Mouse (Mus musculus) spleen, postnatal 10 days (tissue): Measurements from ENCODE around the gene Zfp985.
"Not testable (repeated sequence)": the region's sequence is repeated elsewhere in the genome, so short reads cannot be mapped to it uniquely, and the experiment has no call there.

Source experiments
- DNase-seq, 2 experiments: peaks; one replicate each; pipeline ENCODE4 v3.0.0; 2021 to 2022; ENCODE audit warnings: low spot score in 2 of 2

The Zfp985 gene

GRCm38 (mm10) chr4:147553071-147553470 lies at the start of gene Zfp985:
Zfp985 (plus strand) TSS chr4:147553277.
- not testable (repeated sequence) for DNase-seq

DNA sequence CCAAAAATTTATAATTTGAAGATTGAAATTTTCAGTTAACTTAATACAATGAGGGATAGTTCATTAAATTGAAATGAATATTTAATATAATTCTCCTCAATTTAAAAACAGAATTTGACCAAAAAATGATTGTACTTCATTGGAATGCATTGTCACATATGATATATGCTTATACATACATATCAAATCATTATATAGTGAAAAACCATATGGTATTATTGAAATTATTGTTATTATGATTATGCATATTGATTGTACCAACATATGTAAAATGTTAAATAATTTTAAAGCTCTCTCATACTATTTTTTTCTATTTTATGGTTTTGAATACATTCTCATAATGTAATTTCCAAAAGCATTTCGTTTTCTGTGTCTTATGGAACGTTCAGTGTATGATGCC lies 43.9 kb upstream of the Zfp985 start:
- no peak for DNase-seq

DNA sequence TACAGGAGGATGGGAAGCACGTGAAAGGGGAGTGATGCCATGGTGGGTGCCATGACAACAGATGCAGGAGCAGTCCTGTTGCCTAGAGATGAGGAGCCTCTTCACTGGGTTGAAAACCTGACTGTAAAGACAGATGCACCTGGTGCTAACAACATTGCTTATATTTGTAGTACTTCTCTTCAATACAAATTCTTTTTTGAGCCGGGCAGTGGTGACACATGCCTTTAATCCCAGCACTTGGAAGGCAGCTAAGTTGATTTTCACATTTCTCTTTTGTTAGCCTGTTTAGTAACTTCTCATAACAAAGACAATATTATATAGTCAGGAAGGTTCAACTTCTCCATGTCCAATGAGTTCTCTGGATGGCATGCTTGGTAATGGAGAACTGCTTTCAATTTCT lies 34.1 kb upstream of the Zfp985 start:
- no peak for DNase-seq

DNA sequence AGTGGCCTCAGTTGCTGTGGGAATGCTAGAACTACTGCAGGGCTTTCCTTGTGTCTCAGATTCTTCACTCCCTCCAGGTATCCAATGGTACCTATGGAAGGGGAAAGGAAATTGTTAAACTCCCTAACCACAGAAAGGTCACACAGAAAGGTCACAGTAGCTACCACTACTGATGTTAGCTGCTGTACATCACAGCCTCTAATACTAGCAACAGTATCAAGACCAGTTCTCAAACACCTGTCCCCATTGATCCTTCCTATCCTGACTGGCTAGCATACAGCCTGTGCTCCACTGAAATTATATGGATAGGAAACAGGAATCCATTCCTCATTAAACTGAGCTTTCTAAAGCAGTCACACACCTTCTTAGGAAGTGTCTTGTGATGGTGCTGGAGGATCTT lies 33.0 kb upstream of the Zfp985 start:
- DNase-seq, result no peak

DNA sequence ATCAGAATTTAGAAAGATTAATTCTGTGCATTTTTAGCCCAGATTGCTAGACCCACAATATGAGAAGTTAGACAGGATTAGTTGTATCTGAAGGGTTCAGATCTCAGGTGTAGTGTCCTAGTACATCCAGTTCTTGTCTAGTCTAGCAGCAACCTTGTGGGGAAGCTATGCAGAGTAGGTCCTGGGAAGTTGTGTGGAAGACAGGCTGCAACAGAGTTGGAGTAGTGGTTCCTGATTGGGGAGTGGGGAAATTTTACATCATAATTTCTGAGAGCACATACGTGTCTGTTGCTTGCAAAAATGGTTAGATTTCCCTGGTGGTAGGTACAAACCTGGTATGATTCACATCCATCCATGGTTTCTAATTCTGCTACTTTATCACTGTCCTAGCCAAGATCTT lies 28.0 kb upstream of the Zfp985 start:
- no peak for DNase-seq

- no peak for DNase-seq
Measured at GRCm38 (mm10) chr4:147530366-147530765, 22.7 kb upstream of the Zfp985 start.

- DNase-seq, result not testable (repeated sequence)
Measured at GRCm38 (mm10) chr4:147535916-147536315, 17.2 kb upstream of the Zfp985 start.

DNA sequence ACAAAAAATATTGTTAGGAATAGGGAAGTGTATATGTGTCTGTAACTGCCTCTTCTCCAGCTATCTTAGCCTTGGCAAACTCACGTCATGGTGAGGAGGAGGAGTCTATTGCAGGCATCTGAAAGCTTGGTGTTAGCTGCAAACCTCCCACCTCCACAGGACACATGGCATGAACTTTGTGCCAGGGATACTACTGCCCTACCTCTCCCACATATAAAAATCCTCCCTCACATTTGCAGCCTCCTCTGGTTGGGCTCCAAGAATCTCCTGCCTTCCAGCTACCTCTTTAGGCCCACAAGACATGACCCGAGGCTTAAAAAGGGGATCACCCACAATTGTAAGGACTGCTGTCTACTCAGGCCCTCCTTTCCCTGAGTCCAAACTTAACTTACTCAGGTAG lies 15.4 kb upstream of the Zfp985 start:
- DNase-seq, result no peak

DNA sequence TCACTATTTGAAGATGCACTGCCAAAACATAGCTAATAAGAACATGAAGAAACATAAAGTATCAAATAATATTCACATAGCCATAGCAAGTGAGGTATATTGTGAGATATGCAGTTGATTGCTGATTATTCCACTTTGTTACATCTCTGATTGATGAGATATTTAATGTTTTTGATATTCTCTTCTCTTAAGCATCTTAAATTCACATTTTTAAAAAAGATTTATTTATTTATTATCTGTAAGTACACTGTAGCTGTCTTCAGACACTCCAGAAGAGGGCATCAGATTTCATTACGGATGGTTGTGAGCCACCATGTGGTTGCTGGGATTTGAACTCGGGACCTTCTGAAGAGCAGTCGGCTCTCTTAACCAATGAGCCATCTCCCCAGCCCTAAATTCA lies 13.2 kb upstream of the Zfp985 start, which contains the start of gene Gm16503:
Gene Gm16503, plus strand, starts transcription at position 301 of the 400 bp plus-strand sequence.
- DNase-seq, result not testable (repeated sequence)

GRCm38 (mm10) chr4:147541105-147541504 lies 12.0 kb upstream of the Zfp985 start:
- no peak for DNase-seq

DNA sequence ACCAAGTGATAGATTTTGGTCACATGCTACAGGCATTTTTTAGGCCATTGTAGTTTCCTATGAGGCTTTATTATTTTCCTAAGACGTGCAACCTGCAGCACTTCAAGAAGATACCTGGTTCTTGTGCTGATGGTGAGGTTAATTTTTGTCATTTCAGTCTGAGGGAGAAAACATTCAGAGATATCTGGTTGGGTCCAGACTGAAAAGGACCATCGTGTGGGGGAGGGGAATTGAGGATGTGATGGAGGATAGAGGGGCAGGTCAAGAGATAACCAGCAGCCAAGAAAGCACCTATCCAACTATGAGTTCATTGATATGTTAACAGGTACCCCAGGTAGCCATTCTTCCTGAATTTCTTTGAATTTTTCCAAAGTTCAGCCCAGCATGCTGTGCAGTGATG lies 1.3 kb downstream of the Zfp985 start:
- DNase-seq, result not testable (repeated sequence)

- not testable (repeated sequence) for DNase-seq
Measured at GRCm38 (mm10) chr4:147556921-147557320, 3.8 kb downstream of the Zfp985 start.

GRCm38 (mm10) chr4:147558011-147558410 lies 4.9 kb downstream of the Zfp985 start:
- not testable (repeated sequence) for DNase-seq

GRCm38 (mm10) chr4:147559096-147559495 lies 6.0 kb downstream of the Zfp985 start:
- not testable (repeated sequence) for DNase-seq

DNA sequence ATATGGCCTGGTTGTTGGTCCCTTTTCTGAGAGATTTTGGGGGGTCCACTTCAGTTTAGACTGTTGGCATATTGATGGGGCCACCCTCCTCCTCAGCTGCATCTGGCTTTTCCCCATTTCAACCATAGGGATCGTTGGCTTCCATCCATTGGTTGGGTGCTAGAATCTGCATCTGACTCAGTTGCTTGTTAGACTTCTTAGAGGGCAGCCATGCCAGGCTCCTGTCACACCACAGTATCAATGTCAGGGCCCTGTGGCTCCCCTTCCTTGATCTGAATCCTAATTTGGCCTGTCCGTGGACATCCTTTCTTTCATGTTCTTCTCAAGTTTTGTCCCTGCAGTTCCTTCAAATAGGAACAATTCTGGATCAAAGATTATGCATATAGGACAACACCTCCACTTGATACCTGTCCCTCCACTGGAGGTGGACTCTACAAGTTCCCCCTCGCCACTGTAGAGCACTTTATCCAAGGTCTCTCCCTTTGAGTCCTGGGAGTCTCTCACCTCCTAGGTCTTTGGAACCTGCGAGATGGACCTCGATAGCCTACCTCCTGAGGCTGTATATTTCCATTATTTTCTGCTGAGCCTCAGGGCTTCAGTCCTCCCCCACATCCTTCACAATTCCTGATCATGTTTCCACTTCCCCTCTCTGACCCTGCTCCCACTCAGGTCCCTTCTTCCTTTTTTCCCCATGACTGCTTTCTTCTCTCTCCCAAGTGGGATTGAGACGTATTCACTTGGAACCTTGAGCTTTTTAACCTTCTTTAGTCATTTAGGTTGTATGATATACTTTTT lies 12.5 kb downstream of the Zfp985 start:
- DNase-seq, result no peak

- not testable (repeated sequence) for DNase-seq
Measured at GRCm38 (mm10) chr4:147571156-147571555, 18.1 kb downstream of the Zfp985 start.

DNA sequence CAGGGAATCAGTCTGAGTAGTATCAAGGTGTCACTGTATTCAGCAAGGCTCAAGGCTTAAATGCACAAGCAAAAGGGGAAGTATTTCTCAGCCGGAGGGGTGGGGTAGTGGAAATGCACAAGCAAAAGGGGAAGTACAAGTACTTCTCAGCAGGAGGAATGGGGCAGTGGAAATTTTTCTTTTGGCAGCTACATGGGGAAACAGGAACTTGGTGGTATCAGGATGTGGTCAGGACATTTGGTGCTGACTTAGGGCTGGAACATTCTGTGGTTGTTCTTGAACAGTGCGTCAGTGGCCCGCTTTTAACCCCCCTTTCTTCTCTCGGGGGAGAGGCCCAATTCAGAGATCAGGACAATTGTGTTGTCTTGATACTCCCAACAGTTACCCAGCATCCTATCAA lies 26.3 kb downstream of the Zfp985 start:
- not testable (repeated sequence) for DNase-seq

GRCm38 (mm10) chr4:147586511-147587473 lies 33.7 kb downstream of the Zfp985 start:
- DNase-seq, result no peak

DNA sequence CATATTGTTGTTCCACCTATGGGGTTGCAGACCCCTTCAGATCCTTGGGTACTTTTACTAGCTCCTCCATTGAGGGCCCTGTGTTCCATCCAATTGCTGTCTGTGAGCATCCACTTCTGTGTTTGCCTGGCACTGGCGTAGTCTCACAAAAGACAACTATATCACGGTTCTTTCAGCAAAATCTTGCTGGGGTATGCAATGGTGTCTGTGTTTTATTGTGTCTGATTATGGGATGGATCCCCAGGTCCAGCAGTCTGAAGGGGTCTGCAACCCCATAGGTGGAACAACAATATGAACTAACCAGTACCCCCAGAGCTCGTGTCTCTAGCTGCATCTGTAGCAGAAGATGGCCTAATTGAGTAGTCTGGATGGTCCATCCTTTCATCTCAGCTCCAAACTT lies 41.6 kb downstream of the Zfp985 start:
- DNase-seq, result not testable (repeated sequence)

DNA sequence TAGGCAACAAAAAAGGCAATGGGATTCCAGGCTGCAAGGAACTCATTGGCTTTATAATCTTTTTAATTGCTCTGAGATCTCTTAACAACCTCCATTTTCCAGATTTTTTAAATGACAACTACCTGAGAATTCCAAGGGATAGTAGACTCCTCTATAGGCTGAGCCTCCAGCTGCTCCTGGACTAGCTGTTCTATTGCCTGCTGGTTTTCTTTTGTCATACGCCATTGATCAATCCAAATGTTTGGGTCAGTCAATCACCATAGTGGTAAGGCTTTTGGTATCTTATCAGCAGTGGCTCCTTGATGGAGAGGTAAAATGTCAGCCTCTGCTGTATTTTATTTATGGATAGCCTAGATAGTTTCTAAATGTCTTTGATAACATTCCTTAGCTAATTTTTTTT lies 44.6 kb downstream of the Zfp985 start:
- no peak for DNase-seq

- DNase-seq, result no peak
Measured at GRCm38 (mm10) chr4:147598831-147599230, 45.8 kb downstream of the Zfp985 start.

- no peak for DNase-seq
Measured at GRCm38 (mm10) chr4:147601881-147602280, 48.8 kb downstream of the Zfp985 start.
